Mouse (Mus musculus) E14TG2a.4 (cell line): Measurements from ENCODE around the gene Cmtm8.

Source experiments
- H3K27me3 ChIP-seq: 2 replicates; pipeline ENCODE4 v1.6.1; 2014; ENCODE audit warnings: low read length, control low read depth; ENCODE audit not compliant: insufficient read depth
- H3K36me3 ChIP-seq: 2 replicates; pipeline ENCODE4 v1.6.1; 2014; ENCODE audit warnings: low read length, control low read depth; ENCODE audit not compliant: insufficient read depth
- H3K4me1 ChIP-seq: replicated peaks from 2 replicates; pipeline ENCODE4 v1.6.1; 2014; ENCODE audit warnings: low read depth, low read length, control low read depth
- H3K4me3 ChIP-seq: replicated peaks from 2 replicates; pipeline ENCODE4 v1.5.1; 2014; ENCODE audit warnings: mild to moderate bottlenecking, low read length
- H3K9me3 ChIP-seq: 2 replicates; pipeline ENCODE4 v1.6.1; 2014; ENCODE audit warnings: low read length, control low read depth
- CTCF ChIP-seq: conservative IDR thresholded peaks from 2 replicates; pipeline ENCODE4 v1.5.1; 2014; ENCODE audit warnings: low read length
- NANOG ChIP-seq: IDR thresholded peaks from 2 replicates; pipeline ENCODE4 v1.6.1; 2014; ENCODE audit warnings: borderline replicate concordance, low read length, mixed read lengths
- POU5F1 ChIP-seq: IDR thresholded peaks from 2 replicates; pipeline ENCODE4 v1.6.1; 2014; ENCODE audit warnings: low read length, borderline replicate concordance

The Cmtm8 gene

GRCm38 (mm10) chr9:114777178-114778046, 66.5 kb downstream of the Cmtm8 start:
- TF ChIP-seq POU5F1 (no peak), CTCF (no peak), NANOG (no peak)
- no peak overlapping the region for H3K4me3 ChIP-seq
- peaks cover 74% of the 10 kb centered on the region for H3K4me1 ChIP-seq
- H3K36me3 ChIP-seq = peaks cover 30% of the 10 kb centered on the region
- H3K9me3 ChIP-seq = 0 out of 2 replicates have a peak, but pooled peaks cover 3% of the 10 kb centered on the region
- no peaks in the 10 kb centered on the region for H3K27me3 ChIP-seq

- TF ChIP-seq POU5F1 = no peak
- TF ChIP-seq NANOG = no peak
- TF ChIP-seq CTCF = no peak
These were observed 67.6 kb downstream of the Cmtm8 start for GRCm38 (mm10) chr9:114776361-114776760.

GRCm38 (mm10) chr9:114775272-114775671, 68.7 kb downstream of the Cmtm8 start:
- H3K4me1 ChIP-seq = peaks cover 65% of the 10 kb centered on the region
- 0 out of 2 replicates have a peak overlapping the region, but pooled peaks have one; percentile 0 for H3K4me3 ChIP-seq
- 0 out of 2 replicates have a peak, but pooled peaks cover 9% of the 10 kb centered on the region for H3K9me3 ChIP-seq
- H3K36me3 ChIP-seq = peaks cover 48% of the 10 kb centered on the region
- no peaks in the 10 kb centered on the region for H3K27me3 ChIP-seq
- TF ChIP-seq CTCF (no peak), NANOG (no peak), POU5F1 (no peak)

More at GRCm38 (mm10) chr9:114776361-114776760, 67.6 kb downstream of the Cmtm8 start:
- no peaks in the 10 kb centered on the region for H3K27me3 ChIP-seq
- H3K36me3 ChIP-seq = peaks cover 40% of the 10 kb centered on the region
- peaks cover 68% of the 10 kb centered on the region for H3K4me1 ChIP-seq
- H3K4me3 ChIP-seq = no peak overlapping the region
- 0 out of 2 replicates have a peak, but pooled peaks cover 9% of the 10 kb centered on the region for H3K9me3 ChIP-seq

GRCm38 (mm10) chr9:114774629-114775028, 69.3 kb downstream of the Cmtm8 start:
- Histone ChIP-seq H3K4me1 (peaks cover 62% of the 10 kb centered on the region), H3K36me3 (peaks cover 54% of the 10 kb centered on the region), H3K4me3 (no peak overlapping the region), H3K27me3 (no peaks in the 10 kb centered on the region), H3K9me3 (0 out of 2 replicates have a peak, but pooled peaks cover 9% of the 10 kb centered on the region)
- TF ChIP-seq CTCF (no peak), POU5F1 (no peak), NANOG (no peak)

GRCm38 (mm10) chr9:114771565-114771964, 72.4 kb downstream of the Cmtm8 start:
- H3K27me3 ChIP-seq = no peaks in the 10 kb centered on the region
- H3K4me1 ChIP-seq = peaks cover 60% of the 10 kb centered on the region
- H3K9me3 ChIP-seq = 0 out of 2 replicates have a peak, but pooled peaks cover 9% of the 10 kb centered on the region
- no peak for TF ChIP-seq NANOG
- TF ChIP-seq POU5F1 = no peak
- no peak for TF ChIP-seq CTCF
- H3K36me3 ChIP-seq = peaks cover 58% of the 10 kb centered on the region
- no peak overlapping the region for H3K4me3 ChIP-seq

GRCm38 (mm10) chr9:114770224-114770623, 73.7 kb downstream of the Cmtm8 start:
- Histone ChIP-seq H3K27me3 (no peaks in the 10 kb centered on the region), H3K36me3 (peaks cover 50% of the 10 kb centered on the region), H3K9me3 (0 out of 2 replicates have a peak, but pooled peaks cover 9% of the 10 kb centered on the region), H3K4me1 (peaks cover 56% of the 10 kb centered on the region), H3K4me3 (no peak overlapping the region)
- TF ChIP-seq POU5F1 (no peak), NANOG (no peak), CTCF (no peak)

GRCm38 (mm10) chr9:114768066-114768465, 75.9 kb downstream of the Cmtm8 start:
- H3K36me3 ChIP-seq = peaks cover 45% of the 10 kb centered on the region
- 0 out of 2 replicates have a peak, but pooled peaks cover 9% of the 10 kb centered on the region for H3K9me3 ChIP-seq
- H3K27me3 ChIP-seq = no peaks in the 10 kb centered on the region
- H3K4me3 ChIP-seq = no peak overlapping the region; the same call in 1 of the 2 replicates
- no peak for TF ChIP-seq POU5F1
- TF ChIP-seq CTCF = no peak
- TF ChIP-seq NANOG = no peak
- peaks cover 51% of the 10 kb centered on the region for H3K4me1 ChIP-seq

- Histone ChIP-seq H3K4me1 (peaks cover 56% of the 10 kb centered on the region), H3K9me3 (0 out of 2 replicates have a peak, but pooled peaks cover 7% of the 10 kb centered on the region), H3K27me3 (no peaks in the 10 kb centered on the region), H3K36me3 (peaks cover 47% of the 10 kb centered on the region), H3K4me3 (no peak overlapping the region)
- no peak for TF ChIP-seq CTCF
- no peak for TF ChIP-seq POU5F1
- no peak for TF ChIP-seq NANOG
These were observed 76.4 kb downstream of the Cmtm8 start for GRCm38 (mm10) chr9:114767507-114767906.
